Mouse (Mus musculus) liver, embryonic 16.5 days (tissue): ENCODE results near the gene Spaca7. TPM values are rescaled to one million over a fixed set of nuclear protein-coding genes. Genes with fewer than 3 reads are reported as not detected.
A peak's percentile ranks its signal among the peaks of the same experiment; 100 is the strongest.

Source experiments
- ATAC-seq: fragments of 200-750 bp; cut with Nextera tagmentation; 2 replicates; pipeline ENCODE4 v1.8.0; 2017; ENCODE audit warnings: low read depth, mild to moderate bottlenecking, moderate number of reproducible peaks, moderate library complexity
- H3K27ac ChIP-seq: fragments of 300-500 bp; sonication (generic); 2 replicates; pipeline ENCODE4 v1.5.1; 2014; ENCODE audit warnings: mild to moderate bottlenecking, low read length
- H3K27me3 ChIP-seq: fragments of 300-500 bp; sonication (generic); 2 replicates; pipeline ENCODE4 v1.6.1; 2014; ENCODE audit warnings: low read depth, low read length, mixed read lengths; ENCODE audit not compliant: control insufficient read depth, insufficient read depth
- H3K36me3 ChIP-seq: fragments of 300-500 bp; sonication (generic); 2 replicates; pipeline ENCODE4 v1.6.1; 2014; ENCODE audit warnings: mild to moderate bottlenecking; ENCODE audit not compliant: control insufficient read depth, insufficient read depth
- H3K4me1 ChIP-seq: fragments of 300-500 bp; sonication (generic); 2 replicates; pipeline ENCODE4 v1.6.1; 2014; ENCODE audit warnings: low read depth, low read length, mixed read lengths; ENCODE audit not compliant: control insufficient read depth
- H3K4me2 ChIP-seq: fragments of 300-500 bp; sonication (generic); 2 replicates; pipeline ENCODE4 v1.6.1; 2014; ENCODE audit warnings: low read depth, low read length, mixed read lengths
- H3K4me3 ChIP-seq: fragments of 300-500 bp; sonication (generic); 2 replicates; pipeline ENCODE4 v1.5.1; 2014; ENCODE audit warnings: low read depth, mild to moderate bottlenecking, low read length
- H3K9ac ChIP-seq: fragments of 300-500 bp; sonication (generic); 2 replicates; pipeline ENCODE4 v1.6.1; 2014; ENCODE audit warnings: low read depth, low read length
- H3K9me3 ChIP-seq: fragments of 300-500 bp; sonication (generic); replicated peaks from 2 replicates; pipeline ENCODE4 v1.6.1; 2016; ENCODE audit warnings: low read length; ENCODE audit not compliant: control insufficient read depth
- WGBS: fragments of 180-500 bp; shearing (Covaris S2); extraction: QIAGEN DNeasy Blood & Tissue Kit; methylation state at CpG from one replicate; pipeline ENCODE4 v1.1.7; 2014; ENCODE audit not compliant: insufficient replicate concordance; 5-methylcytosine and 5-hydroxymethylcytosine counted together
- polyA plus RNA-seq: library from polyadenylated mRNA; unstranded; fragments of >200 nt; fragmentation: Nextera tagmentation; extraction: Ambion mirVana; gene quantifications from 2 replicates; pipeline ENCODE4 v1.2.1, GENCODE M21; 2015

Spaca7 gene
- polyA plus RNA-seq, 1 experiment from 2014 or later = not detected

DNA sequence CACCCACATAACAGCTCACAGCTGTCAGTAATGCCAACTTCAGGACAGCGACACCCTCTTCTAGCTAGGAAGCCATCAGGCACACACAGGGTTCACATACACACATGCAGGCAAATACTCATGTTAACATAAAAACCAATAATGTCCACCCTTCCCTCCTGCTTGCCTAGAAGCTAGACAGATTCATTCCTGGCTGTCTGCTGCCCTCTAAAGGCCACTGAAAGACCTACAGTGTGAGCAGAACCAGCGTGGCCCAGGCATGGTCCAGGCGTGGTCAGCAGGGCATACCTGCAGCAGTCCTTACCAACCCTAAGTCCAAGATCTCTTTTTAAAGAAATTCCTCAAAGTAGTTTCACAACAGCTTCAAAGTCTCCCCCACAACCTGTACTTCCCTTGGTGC lies 56.2 kb downstream of the Spaca7 start:
- 54% methylated on average over 3 of the region's 3 CpGs for WGBS
- H3K27ac ChIP-seq = no peak overlapping the region
- H3K27me3 ChIP-seq = no peaks in the 10 kb centered on the region
- H3K9me3 ChIP-seq = no peaks in the 10 kb centered on the region
- H3K4me1 ChIP-seq = no peaks in the 10 kb centered on the region
- H3K4me2 ChIP-seq = no peak overlapping the region
- H3K4me3 ChIP-seq = no peak overlapping the region
- no peak for ATAC-seq
- H3K36me3 ChIP-seq = peaks cover 34% of the 10 kb centered on the region
- H3K9ac ChIP-seq = no peak overlapping the region

DNA sequence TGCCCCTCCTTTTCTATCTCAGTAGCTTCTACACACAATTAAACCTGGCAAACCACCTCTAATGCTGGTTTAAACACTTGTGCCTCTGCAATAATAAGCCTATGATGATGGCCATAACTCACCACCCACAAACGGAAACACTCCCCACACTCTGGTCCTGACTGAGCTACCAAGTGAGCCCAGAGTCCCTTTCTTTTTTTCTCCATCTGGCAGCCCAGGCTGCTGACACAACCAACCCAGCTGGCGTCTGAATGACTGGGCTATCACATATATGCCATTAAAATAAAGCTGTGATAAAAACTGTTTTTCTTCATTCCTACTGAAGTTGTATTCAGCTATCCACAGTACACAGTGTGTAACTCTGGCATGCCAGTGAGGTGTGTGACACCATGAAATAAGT lies 62.5 kb downstream of the Spaca7 start:
- H3K4me1 ChIP-seq = no peaks in the 10 kb centered on the region
- ATAC-seq = no peak
- H3K9ac ChIP-seq = no peak overlapping the region
- no peaks in the 10 kb centered on the region for H3K27me3 ChIP-seq
- no peaks in the 10 kb centered on the region for H3K9me3 ChIP-seq
- H3K4me2 ChIP-seq = no peak overlapping the region
- H3K36me3 ChIP-seq = peaks cover 51% of the 10 kb centered on the region
- H3K27ac ChIP-seq = no peak overlapping the region
- 83% methylated on average over 2 of the region's 2 CpGs for WGBS
- no peak overlapping the region for H3K4me3 ChIP-seq

DNA sequence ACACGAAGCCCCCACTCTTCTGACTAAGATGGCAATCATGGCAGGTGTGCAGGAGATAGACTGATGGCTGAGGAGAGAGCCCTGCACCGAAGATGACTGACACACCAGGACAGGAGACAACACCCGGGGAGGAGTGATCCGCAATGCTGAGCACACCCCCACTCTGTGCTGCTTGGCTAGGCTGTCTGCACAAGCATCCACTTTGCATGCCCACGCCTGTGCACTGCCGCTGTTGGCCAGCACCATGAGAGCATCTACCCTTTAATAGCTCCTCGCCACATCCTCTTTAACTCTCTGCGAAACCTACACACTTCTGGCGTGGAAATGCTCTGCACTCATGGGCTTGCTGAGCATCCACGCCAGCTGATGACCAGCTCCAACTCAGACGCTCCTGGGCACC lies 65.6 kb downstream of the Spaca7 start:
- Histone ChIP-seq H3K27me3 (no peaks in the 10 kb centered on the region), H3K36me3 (peaks cover 38% of the 10 kb centered on the region), H3K4me1 (no peaks in the 10 kb centered on the region), H3K4me2 (no peak overlapping the region), H3K9ac (no peak overlapping the region), H3K9me3 (no peaks in the 10 kb centered on the region), H3K27ac (no peak overlapping the region), H3K4me3 (no peak overlapping the region)
- ATAC-seq = no peak
- 80% methylated on average over 11 of the region's 11 CpGs for WGBS

DNA sequence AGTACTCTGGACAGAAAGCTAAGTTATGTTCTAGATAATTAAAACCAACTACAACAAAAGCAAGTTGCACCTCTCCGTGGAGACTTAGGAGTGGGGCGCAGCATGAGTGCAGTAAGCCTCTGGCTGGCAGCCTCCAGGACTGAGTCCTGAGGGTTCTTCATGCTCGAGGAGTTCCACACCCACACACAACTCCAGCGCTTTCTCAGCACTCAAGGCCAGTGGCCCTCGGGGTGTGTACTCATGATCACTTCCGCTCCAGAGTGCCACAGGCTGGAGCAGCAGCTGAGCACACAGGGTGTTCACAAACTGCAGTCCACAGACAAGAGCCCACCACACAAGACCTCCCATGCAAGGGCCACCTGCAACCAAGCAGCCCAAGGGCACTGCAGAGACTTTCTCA lies 68.7 kb downstream of the Spaca7 start:
- H3K4me1 ChIP-seq = no peaks in the 10 kb centered on the region; the same call in none of the 2 replicates
- peaks cover 33% of the 10 kb centered on the region for H3K36me3 ChIP-seq
- no peak overlapping the region for H3K4me3 ChIP-seq
- no peak for ATAC-seq
- no peaks in the 10 kb centered on the region for H3K9me3 ChIP-seq
- no peaks in the 10 kb centered on the region for H3K27me3 ChIP-seq
- no peak overlapping the region for H3K9ac ChIP-seq
- WGBS = 80% methylated on average over 6 of the region's 6 CpGs
- H3K4me2 ChIP-seq = no peak overlapping the region
- H3K27ac ChIP-seq = no peak overlapping the region

DNA sequence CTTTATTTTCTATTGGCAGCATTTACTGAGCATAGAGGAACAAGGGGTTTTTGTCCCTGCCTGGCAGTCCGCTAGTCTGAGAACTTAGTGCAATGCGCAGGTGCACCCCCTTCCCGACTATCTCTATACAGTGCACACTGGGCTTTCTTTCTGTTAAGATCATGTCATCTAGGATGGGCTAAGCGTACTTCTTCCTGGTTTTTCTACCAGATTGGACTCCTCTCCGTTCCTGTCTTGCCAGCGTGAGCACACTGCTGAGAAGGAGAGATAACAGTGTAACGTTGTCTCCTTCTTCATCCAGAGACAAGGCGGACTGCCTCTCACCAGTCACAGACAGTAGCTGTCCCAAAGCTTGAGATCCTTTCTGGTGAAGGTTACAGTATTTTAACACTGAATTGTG lies 71.5 kb downstream of the Spaca7 start:
- H3K9ac ChIP-seq = no peak overlapping the region
- no peak overlapping the region for H3K4me2 ChIP-seq
- peaks cover 28% of the 10 kb centered on the region for H3K36me3 ChIP-seq
- no peak overlapping the region for H3K27ac ChIP-seq
- no peaks in the 10 kb centered on the region; the same call in none of the 2 replicates for H3K4me1 ChIP-seq
- H3K27me3 ChIP-seq = no peaks in the 10 kb centered on the region
- H3K9me3 ChIP-seq = no peaks in the 10 kb centered on the region
- WGBS = 40% methylated on average over 8 of the region's 8 CpGs
- H3K4me3 ChIP-seq = no peak overlapping the region
- peak; percentile 65 for ATAC-seq

DNA sequence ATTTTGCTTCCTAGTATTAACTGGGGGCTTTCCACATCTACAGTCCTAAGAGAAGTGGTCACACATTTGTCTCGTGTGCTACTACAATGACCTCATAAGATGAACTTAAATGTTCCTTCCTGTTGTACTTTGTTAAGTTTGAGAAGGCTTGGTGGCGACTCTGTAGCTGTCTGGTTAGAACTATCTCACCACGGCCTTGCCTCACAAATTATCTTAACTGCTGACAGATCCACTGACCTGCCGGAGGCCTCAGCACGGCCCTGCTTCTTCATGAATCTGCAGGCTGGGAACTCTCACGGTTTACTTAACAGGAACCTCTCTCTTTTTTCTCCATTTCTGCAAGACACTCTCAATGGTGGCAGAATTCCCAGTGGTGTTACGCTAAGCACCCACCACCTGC lies 72.1 kb downstream of the Spaca7 start:
- 36% methylated on average over 7 of the region's 7 CpGs for WGBS
- Histone ChIP-seq H3K9ac (no peak overlapping the region), H3K4me2 (no peak overlapping the region), H3K4me3 (no peak overlapping the region), H3K4me1 (no peaks in the 10 kb centered on the region; the same call in none of the 2 replicates), H3K27ac (no peak overlapping the region), H3K36me3 (peaks cover 29% of the 10 kb centered on the region), H3K27me3 (no peaks in the 10 kb centered on the region), H3K9me3 (no peaks in the 10 kb centered on the region)
- ATAC-seq = 0 out of 2 replicates have a peak, but pooled peaks have one; percentile 31

DNA sequence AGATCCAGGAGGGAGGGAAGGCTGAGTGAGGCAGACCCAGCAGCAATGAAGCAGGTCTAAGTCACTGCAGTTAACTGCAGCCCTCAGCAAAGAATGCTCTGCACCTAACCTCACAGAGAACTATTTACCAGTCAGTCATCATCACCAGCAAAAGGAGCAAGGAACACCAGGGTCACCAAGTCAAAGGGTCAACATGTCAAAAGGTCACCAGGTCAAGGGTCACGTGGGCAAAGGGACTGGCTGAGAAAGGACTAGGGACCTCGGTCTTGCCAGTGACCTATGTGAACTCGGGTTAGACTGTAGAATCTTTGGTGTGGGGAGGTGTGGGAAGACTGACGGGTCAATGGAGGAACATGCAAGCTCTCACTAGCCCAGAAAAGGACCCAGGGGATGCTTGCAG lies 73.7 kb downstream of the Spaca7 start:
- Histone ChIP-seq H3K4me2 (no peak overlapping the region), H3K27ac (no peak overlapping the region), H3K9me3 (no peaks in the 10 kb centered on the region), H3K36me3 (peaks cover 32% of the 10 kb centered on the region), H3K27me3 (no peaks in the 10 kb centered on the region), H3K9ac (no peak overlapping the region), H3K4me1 (no peaks in the 10 kb centered on the region; the same call in none of the 2 replicates), H3K4me3 (no peak overlapping the region)
- ATAC-seq = no peak
- 61% methylated on average over 4 of the region's 4 CpGs for WGBS

DNA sequence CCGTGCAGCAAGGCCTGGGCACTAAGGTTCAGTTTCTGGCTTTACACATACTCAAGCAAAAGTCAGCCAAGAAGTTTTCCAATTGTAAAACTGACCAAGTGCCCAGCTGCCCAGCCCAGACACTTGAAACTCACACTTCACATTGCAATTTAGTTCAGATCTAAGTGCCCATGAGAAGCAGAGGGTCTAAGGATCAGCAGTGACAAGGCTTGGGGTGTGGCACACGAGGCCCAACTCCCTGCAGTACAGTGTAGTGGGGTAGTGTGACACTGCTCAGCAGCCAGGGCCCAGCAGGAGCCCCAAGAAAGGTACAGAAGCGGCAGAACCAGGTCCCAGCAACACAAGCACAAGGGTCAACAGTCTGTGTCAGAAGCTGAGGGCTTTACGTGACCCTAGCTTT lies 76.1 kb downstream of the Spaca7 start:
- ATAC-seq = no peak
- no peaks in the 10 kb centered on the region for H3K9me3 ChIP-seq
- H3K4me3 ChIP-seq = no peak overlapping the region
- H3K9ac ChIP-seq = no peak overlapping the region
- H3K36me3 ChIP-seq = peaks cover 46% of the 10 kb centered on the region
- no peak overlapping the region for H3K27ac ChIP-seq
- no peak overlapping the region for H3K4me2 ChIP-seq
- no peaks in the 10 kb centered on the region for H3K27me3 ChIP-seq
- no peaks in the 10 kb centered on the region; the same call in none of the 2 replicates for H3K4me1 ChIP-seq
- WGBS = 79% methylated on average over 4 of the region's 4 CpGs
